Mouse (Mus musculus) heart, adult 2 months (tissue): ENCODE data around the gene Btbd35f1. TPM values are rescaled to one million over a fixed set of nuclear protein-coding genes. Genes with fewer than 3 reads are reported as not detected.
"Not testable (repeated sequence)": the region's sequence is repeated elsewhere in the genome, so short reads cannot be mapped to it uniquely, and the experiment has no call there.

Experiments
- DNase-seq, 2 experiments: peaks; one replicate each; pipeline ENCODE4 v3.0.0; 2021
- H3K27ac ChIP-seq: fragments of 200-600 bp; 2 replicates; pipeline ENCODE4 v1.8.1; 2022
- H3K27me3 ChIP-seq: fragments of 200-500 bp; 2 replicates; pipeline ENCODE4 v1.6.1; 2012; ENCODE audit warnings: mild to moderate bottlenecking, low read length, inconsistent platforms, mixed read lengths; ENCODE audit not compliant: control insufficient read depth, insufficient read depth
- H3K36me3 ChIP-seq: fragments of 200-500 bp; 2 replicates; pipeline ENCODE4 v1.6.1; 2012; ENCODE audit warnings: low read length, inconsistent platforms; ENCODE audit not compliant: control insufficient read depth, insufficient read depth
- H3K4me1 ChIP-seq: fragments of 200-500 bp; 2 replicates; pipeline ENCODE4 v1.6.1; 2011; ENCODE audit warnings: low read length; ENCODE audit not compliant: control insufficient read depth, insufficient read depth
- H3K4me3 ChIP-seq: fragments of 200-600 bp; 2 replicates; pipeline ENCODE4 v1.8.1; 2022
- H3K79me2 ChIP-seq: fragments of 200-500 bp; replicated peaks from 2 replicates; pipeline ENCODE4 v1.6.1; 2012; ENCODE audit warnings: mild to moderate bottlenecking, inconsistent platforms, low read length, moderate library complexity, mixed read lengths; ENCODE audit not compliant: control insufficient read depth, insufficient read depth
- H3K9ac ChIP-seq: fragments of 200-500 bp; 2 replicates; pipeline ENCODE4 v1.6.1; 2012; ENCODE audit warnings: low read depth, mild to moderate bottlenecking, control low read depth, inconsistent platforms, low read length, mixed read lengths
- WGBS: fragments of 180-500 bp; shearing (Covaris S2); methylation state at CpG from one replicate; pipeline ENCODE4 v1.1.7; 2018; 5-methylcytosine and 5-hydroxymethylcytosine counted together
- intact Hi-C: fragments of 180-260 bp; cut with DNase I; formaldehyde crosslinking; loops from one replicate; pipeline ENCODE4 v1.15.1; 2025
- long read RNA-seq: library from polyadenylated mRNA; stranded (forward); transcript quantifications from one replicate; pipeline ENCODE4 v2.0.0, GENCODE M21; 2021
- polyA plus RNA-seq: library from polyadenylated mRNA; depleted of rRNA; stranded (reverse); fragments of >200 nt; gene quantifications from 2 replicates; pipeline ENCODE4 v1.2.3, GENCODE M21; 2012; rRNA removed
- total RNA-seq, 2 experiments: library from RNA; stranded (reverse); gene quantifications; 2 replicates each; pipeline ENCODE4 v1.2.3; 2021

Gene Btbd35f1
- not detected for total RNA-seq
- not detected in 2 replicates for polyA plus RNA-seq
- long read RNA-seq, result 0 reads

DNA sequence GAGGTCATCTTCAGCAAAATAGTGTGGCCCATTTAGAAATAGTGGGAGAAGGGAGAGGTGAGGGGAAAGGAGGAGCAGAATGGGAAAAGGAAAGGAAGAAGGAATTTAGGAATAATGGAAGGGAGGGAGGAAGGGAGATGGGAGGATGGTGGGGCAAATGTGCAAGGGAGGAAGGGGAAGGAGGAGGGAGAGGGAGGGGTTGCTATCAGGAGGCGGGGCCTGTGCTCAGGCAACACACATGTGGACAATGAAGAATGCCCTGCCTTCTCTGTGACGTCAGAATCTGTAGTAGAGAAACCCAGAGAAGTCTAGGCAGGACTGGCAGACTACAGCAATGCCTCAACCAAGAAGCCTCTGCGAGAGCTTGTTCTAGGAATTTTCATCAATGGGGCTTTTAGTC lies at the start of gene Btbd35f1:
TSS of gene Btbd35f1 (plus strand) at position 301 of the 400 bp plus-strand sequence.
- DNase-seq, H3K4me3 ChIP-seq, H3K9ac ChIP-seq, H3K27ac ChIP-seq, H3K4me1 ChIP-seq, H3K27me3 ChIP-seq, H3K79me2 ChIP-seq, H3K36me3 ChIP-seq, intact Hi-C loops: not testable (repeated sequence)
- no CpG with 5 or more reads among the region's 3 CpGs for WGBS

DNA sequence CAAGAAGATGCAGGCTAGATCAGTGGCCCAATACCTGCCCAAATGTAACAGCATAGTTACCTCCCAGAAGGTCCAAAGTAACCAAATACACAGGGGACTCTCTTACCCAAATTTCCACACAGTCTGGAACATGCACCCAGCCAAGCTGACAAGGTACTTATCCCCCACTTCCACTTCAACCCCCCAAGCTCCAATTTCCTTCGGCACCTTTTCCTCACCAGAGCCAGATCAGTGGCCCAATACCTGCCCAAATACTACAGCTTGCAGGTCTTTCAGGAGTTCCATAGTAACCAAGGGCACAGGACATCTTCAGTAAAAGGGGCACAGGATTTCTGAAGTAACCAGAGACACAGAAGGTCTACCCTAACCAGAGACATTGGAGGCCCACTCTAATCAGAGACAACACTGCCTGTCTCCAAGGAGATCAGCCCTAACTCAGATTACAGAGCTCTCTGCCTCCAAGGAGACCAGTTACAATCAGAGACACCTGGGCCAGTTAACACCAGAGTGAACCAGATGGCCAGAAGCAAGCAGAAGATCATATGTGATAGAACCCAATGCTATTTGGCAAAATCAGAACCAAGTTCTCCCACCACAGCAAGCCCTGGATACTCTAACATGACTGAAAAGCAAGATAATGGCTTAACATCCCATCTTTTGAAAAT lies 31.2 kb downstream of the Btbd35f1 start:
- H3K79me2 ChIP-seq, DNase-seq, H3K27me3 ChIP-seq, H3K27ac ChIP-seq, H3K36me3 ChIP-seq, H3K4me3 ChIP-seq, H3K4me1 ChIP-seq, H3K9ac ChIP-seq, intact Hi-C loops: not testable (repeated sequence)
- WGBS, result 89% methylated on average over 1 of the region's 1 CpGs

DNA sequence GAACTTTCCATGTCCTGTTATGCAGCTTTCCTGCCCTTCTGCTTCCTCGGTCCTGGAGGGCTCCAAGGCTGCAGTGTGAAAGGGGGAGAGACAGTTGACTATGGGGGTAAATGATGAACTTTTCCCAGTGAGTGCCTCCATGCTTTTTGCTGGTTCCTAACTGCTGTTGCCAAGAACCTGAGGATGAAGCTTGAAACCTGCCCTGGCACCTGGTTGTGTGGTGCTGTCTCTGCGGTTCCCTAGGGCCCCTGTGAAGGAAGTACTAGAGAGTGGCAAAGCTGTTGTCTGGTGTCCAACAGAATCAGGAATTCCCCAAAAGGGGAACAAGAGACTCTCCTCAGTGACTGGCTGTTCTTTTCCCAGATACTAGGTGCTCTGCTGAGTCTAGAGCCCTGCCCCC lies 41.2 kb downstream of the Btbd35f1 start:
- 78% methylated on average over 1 of the region's 2 CpGs for WGBS
- intact Hi-C loops, H3K4me3 ChIP-seq, H3K27me3 ChIP-seq, H3K36me3 ChIP-seq, H3K9ac ChIP-seq, DNase-seq, H3K79me2 ChIP-seq, H3K4me1 ChIP-seq, H3K27ac ChIP-seq: not testable (repeated sequence)

DNA sequence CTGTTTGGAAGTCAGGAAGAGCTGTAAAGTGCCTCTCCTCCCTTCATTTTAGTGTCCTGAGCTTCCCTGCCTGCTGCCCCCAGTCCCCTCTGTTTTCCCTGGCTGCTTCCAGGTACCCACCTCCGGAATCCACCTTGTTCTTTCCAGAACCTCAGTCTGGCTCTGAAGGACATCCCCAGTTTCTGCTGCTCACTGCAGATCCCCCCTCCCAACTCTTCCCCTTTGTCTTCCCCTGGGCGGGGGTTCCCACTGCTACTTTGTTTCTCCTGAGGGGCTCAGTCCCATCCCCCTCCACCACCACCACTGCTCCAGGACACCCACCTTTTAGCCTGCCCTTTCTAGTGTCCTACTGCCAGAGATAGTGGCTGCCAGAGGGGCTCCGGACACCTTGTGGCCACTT lies 41.6 kb downstream of the Btbd35f1 start:
- H3K27ac ChIP-seq, H3K4me1 ChIP-seq, H3K79me2 ChIP-seq, DNase-seq, H3K4me3 ChIP-seq, intact Hi-C loops, H3K9ac ChIP-seq, H3K36me3 ChIP-seq, H3K27me3 ChIP-seq: not testable (repeated sequence)
- 61% methylated on average over 3 of the region's 3 CpGs for WGBS

Other genes with a start within 250 kb of the Btbd35f1 start
- gene Gm5926, start 90.7 kb downstream of the Btbd35f1 start, total RNA-seq, result not detected
- gene Gm5926, start 90.7 kb downstream of the Btbd35f1 start, polyA plus RNA-seq, result not detected in 2 replicates
- not detected for gene Btbd35f21, start 166.1 kb downstream of the Btbd35f1 start, total RNA-seq
- gene Btbd35f21, start 166.1 kb downstream of the Btbd35f1 start, polyA plus RNA-seq, result not detected in 2 replicates